Mouse (Mus musculus) ES-E14 (cell line): ENCODE measurements around the gene Upf2. TPM values are rescaled to one million over a fixed set of nuclear protein-coding genes. Genes with fewer than 3 reads are reported as not detected.
"Not testable (repeated sequence)": the region's sequence is repeated elsewhere in the genome, so short reads cannot be mapped to it uniquely, and the experiment has no call there.

Experiments used
- DNase-seq: peaks from one replicate; pipeline ENCODE4 v3.0.0-alpha.2; 2013; ENCODE audit warnings: low read depth, low spot score
- H3K27ac ChIP-seq: 2 replicates; pipeline ENCODE4 v1.5.1; 2012; ENCODE audit warnings: low read depth, mild to moderate bottlenecking, low read length, moderate library complexity, mixed read lengths; ENCODE audit not compliant: poor library complexity, insufficient read depth, severe bottlenecking
- H3K36me3 ChIP-seq: 2 replicates; pipeline ENCODE4 v1.6.1; 2012; ENCODE audit warnings: mild to moderate bottlenecking, low read length, moderate library complexity, mixed read lengths; ENCODE audit not compliant: control insufficient read depth, poor library complexity, insufficient read depth, severe bottlenecking
- H3K4me1 ChIP-seq, 2 experiments: fragments of 150-350 bp in 1 of 2; sonication (generic) in 1 of 2; 2 replicates each; pipeline ENCODE4 v1.6.1; 2012; ENCODE audit warnings: low read length in 2 of 2, mild to moderate bottlenecking in 1 of 2, mixed read lengths in 1 of 2; ENCODE audit not compliant: control insufficient read depth in 2 of 2, insufficient read depth in 2 of 2, poor library complexity in 1 of 2
- H3K4me3 ChIP-seq, 2 experiments: fragments of 150-350 bp in 1 of 2; sonication (generic) in 1 of 2; 2 replicates each; pipeline ENCODE4 v1.5.1; 2012; ENCODE audit warnings: low read length in 2 of 2, low read depth in 1 of 2, mild to moderate bottlenecking in 1 of 2, mixed read lengths in 1 of 2; ENCODE audit not compliant: insufficient read depth in 1 of 2, poor library complexity in 1 of 2, severe bottlenecking in 1 of 2
- H3K9ac ChIP-seq: 2 replicates; pipeline ENCODE4 v1.6.1; 2012; ENCODE audit warnings: low read depth, mild to moderate bottlenecking, low read length, mixed read lengths; ENCODE audit not compliant: poor library complexity, insufficient read depth, severe bottlenecking
- H3K9me3 ChIP-seq: fragments of 150-350 bp; sonication (generic); 2 replicates; pipeline ENCODE4 v1.6.1; 2012; ENCODE audit warnings: low read depth, mild to moderate bottlenecking, low read length; ENCODE audit not compliant: control insufficient read depth, insufficient read depth
- CHD2 ChIP-seq: IDR thresholded peaks from 2 replicates; pipeline ENCODE4 v1.6.1; 2014; ENCODE audit warnings: mild to moderate bottlenecking, low read depth, low read length, inconsistent platforms
- HCFC1 ChIP-seq: IDR thresholded peaks from 2 replicates; pipeline ENCODE4 v1.6.1; 2012; ENCODE audit warnings: low read length, inconsistent platforms, borderline replicate concordance; ENCODE audit not compliant: insufficient read depth
- MAFK ChIP-seq: IDR thresholded peaks from 2 replicates; pipeline ENCODE4 v1.6.1; 2014; ENCODE audit warnings: mild to moderate bottlenecking, low read depth, low read length, inconsistent platforms; ENCODE audit not compliant: insufficient read depth
- ZC3H11A ChIP-seq: IDR thresholded peaks from 2 replicates; pipeline ENCODE4 v1.6.1; 2012; ENCODE audit warnings: low read depth, mild to moderate bottlenecking, inconsistent platforms, low read length, borderline replicate concordance
- ZNF384 ChIP-seq: IDR thresholded peaks from 2 replicates; pipeline ENCODE4 v1.6.1; 2012; ENCODE audit warnings: low read depth, low read length, inconsistent platforms
- in situ Hi-C, 2 experiments: fragments of 600-800 bp; cut with MboI; formaldehyde crosslinking; loops; one replicate each; pipeline ENCODE4 v1.15.1; 2025; ENCODE audit warnings: low sequenced_read_pairs in 2 of 2, inconsistent platforms in 1 of 2; ENCODE audit not compliant: unreplicated experiment in 2 of 2
- total RNA-seq: library from RNA; depleted of rRNA; stranded (reverse); fragments of 300-350 nt; gene quantifications from 2 replicates; pipeline ENCODE4 v1.2.3, GENCODE M21; 2012

Gene Upf2
- total RNA-seq, 1 experiment, result 18.6 TPM

- in situ Hi-C loops, result no loop called here
- H3K4me3 ChIP-seq, result no peak overlapping the region
- H3K9me3 ChIP-seq, result no peaks in the 10 kb centered on the region
- peaks cover 10% of the 10 kb centered on the region for H3K36me3 ChIP-seq
- H3K9ac ChIP-seq, result no peak overlapping the region
- H3K4me1 ChIP-seq, result no peaks in the 10 kb centered on the region
- no peak overlapping the region for H3K27ac ChIP-seq
- DNase-seq, result no peak
- TF ChIP-seq ZNF384, result no peak
- no peak for TF ChIP-seq HCFC1
- no peak for TF ChIP-seq CHD2
- no peak for TF ChIP-seq ZC3H11A
Observed at GRCm38 (mm10) chr2:5977532-5977931, 26.3 kb downstream of the Upf2 start.

DNA sequence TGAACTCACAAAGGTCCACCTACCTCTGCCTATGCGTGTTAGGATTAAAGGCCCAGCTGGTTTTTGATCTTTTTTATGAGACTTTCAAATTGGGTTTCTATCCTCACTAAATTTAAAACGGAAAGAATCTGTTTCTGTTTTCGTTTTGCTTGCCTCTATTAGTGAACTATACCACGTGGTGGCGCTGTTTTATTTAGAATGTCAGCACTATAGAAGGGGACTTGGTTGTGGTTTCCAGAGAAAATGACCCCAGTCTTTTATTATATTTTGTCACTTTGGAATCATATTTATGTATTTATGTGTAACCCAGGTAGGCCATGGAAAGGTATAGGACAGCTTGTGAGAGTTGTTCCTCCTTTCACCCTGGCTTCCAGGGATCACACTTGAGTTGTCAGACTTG lies 44.3 kb downstream of the Upf2 start:
- Histone ChIP-seq H3K9ac (no peak overlapping the region; the same call in 1 of the 2 replicates), H3K36me3 (no peaks in the 10 kb centered on the region), H3K4me1 (no peaks in the 10 kb centered on the region), H3K4me3 (no peak overlapping the region), H3K27ac (no peak overlapping the region), H3K9me3 (no peaks in the 10 kb centered on the region)
- TF ChIP-seq ZC3H11A, result peak; percentile 11; the same call in 1 of the 2 replicates
- no peak for TF ChIP-seq MAFK
- in situ Hi-C loops, result loop anchor here in 1 of 2 experiments (10.0 kb wide), 1 partner anchor 169 kb away; no protein-coding TSS in a partner anchor
- peak; percentile 41 for DNase-seq

DNA sequence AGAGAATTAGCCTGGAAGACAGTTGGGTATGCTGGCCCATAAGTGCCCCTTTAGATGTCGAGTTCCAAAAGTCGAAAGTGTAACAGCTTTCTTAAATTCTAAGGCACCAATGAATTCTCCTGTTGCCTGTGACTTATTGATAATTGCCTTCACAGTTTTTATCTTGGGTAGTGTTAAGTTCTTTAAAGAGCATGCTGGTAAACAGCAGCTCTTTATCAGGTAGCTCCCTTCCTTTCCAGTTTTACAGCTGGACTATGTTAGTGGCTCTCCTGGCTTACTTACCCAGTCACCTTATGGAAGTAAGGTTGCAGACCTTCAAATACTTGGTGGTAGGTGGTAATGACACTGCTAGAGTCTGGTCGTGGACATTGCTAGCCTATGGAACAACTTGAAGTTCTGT lies 52.7 kb downstream of the Upf2 start:
- no peak for DNase-seq
- no peak for TF ChIP-seq ZNF384
- Histone ChIP-seq H3K9me3 (no peaks in the 10 kb centered on the region), H3K36me3 (no peaks in the 10 kb centered on the region), H3K4me1 (no peaks in the 10 kb centered on the region), H3K9ac (no peak overlapping the region), H3K4me3 (no peak overlapping the region), H3K27ac (no peak overlapping the region)
- in situ Hi-C loops, result no loop called here

DNA sequence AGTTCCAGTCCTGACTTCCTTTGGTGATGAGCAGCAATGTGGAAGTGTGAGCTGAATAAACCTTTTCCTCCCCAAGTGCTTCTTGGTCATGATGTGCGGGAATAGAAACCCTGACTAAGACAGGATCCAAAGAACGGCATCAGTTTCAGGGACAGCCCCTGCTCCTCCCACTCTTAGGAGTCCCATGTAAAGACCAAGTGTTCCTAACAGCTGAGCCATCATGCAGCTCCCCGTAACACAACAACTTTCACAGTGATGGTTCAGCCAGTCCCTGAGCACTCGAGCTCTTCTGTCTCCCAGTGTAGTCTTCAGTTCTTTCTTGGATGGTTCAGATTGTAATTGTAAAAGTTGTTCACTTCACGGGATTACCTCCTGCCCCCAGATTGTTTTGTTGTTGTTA lies 63.3 kb downstream of the Upf2 start:
- H3K9ac ChIP-seq, result no peak overlapping the region
- no peaks in the 10 kb centered on the region for H3K4me1 ChIP-seq
- in situ Hi-C loops, result no loop called here
- no peaks in the 10 kb centered on the region; the same call in 1 of the 2 replicates for H3K36me3 ChIP-seq
- H3K27ac ChIP-seq, result no peak overlapping the region
- TF ChIP-seq ZC3H11A (no peak), ZNF384 (no peak), HCFC1 (no peak), CHD2 (no peak), MAFK (no peak)
- DNase-seq, result no peak
- no peaks in the 10 kb centered on the region for H3K9me3 ChIP-seq
- H3K4me3 ChIP-seq, result no peak overlapping the region

DNA sequence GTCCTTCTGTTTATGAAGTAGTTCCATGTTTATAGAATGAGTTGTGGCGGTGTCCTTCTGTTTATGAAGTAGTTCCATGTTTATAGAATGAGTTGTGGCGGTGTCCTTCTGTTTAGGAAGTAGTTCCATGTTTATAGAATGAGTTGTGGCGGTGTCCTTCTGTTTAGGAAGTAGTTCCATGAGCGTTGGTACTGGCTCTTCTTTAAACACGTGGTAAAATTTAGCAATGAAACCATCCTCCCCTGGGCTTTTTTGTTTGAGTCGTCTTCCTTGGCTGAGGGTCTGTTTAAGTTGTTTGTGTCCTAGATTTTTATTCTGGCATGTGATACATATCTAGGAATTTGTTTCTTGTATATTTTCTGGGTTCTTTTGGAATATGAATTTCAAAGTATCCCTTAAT lies 63.9 kb downstream of the Upf2 start:
- DNase-seq, H3K9ac ChIP-seq, H3K9me3 ChIP-seq, H3K4me1 ChIP-seq, H3K4me3 ChIP-seq, H3K27ac ChIP-seq, H3K36me3 ChIP-seq, in situ Hi-C loops: not testable (repeated sequence)
